Mouse (Mus musculus) embryonic fibroblast, embryonic 13.5 days (primary cell): ENCODE results near the gene 4930590J08Rik.

ENCODE experiments used
- CTCF ChIP-seq: IDR thresholded peaks from 2 replicates; pipeline ENCODE4 v1.5.1; 2011; ENCODE audit warnings: mild to moderate bottlenecking, control low read depth, low read length, moderate library complexity, borderline replicate concordance; ENCODE audit not compliant: insufficient read depth
- POLR2A ChIP-seq: IDR thresholded peaks from 2 replicates; pipeline ENCODE4 v1.6.1; 2011; ENCODE audit warnings: low read depth, mild to moderate bottlenecking, control low read depth, low read length, moderate library complexity

DNA sequence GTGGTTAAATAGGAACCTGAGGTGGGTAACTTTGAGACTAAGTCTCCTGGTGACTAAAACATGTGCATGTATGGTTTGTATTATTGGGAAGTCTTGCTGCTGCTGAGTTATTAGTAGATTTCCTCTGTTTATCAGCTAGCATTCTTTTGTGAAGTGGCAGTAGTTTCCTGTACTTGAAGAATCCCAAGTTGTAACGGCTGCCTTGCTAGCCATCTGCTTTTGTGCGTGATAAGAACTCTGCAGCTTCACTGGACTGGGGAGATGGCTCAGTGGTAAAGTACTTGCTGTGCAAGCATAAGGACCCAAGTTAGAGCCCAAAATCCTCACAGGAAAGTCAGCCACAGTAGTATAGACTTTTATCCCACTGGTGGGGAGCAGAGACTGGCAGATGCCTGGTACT, 18.8 kb upstream of the 4930590J08Rik start:
- TF ChIP-seq POLR2A (no peak), CTCF (no peak)
